ENCODE assay signal across 28 mouse cellular contexts in genomic region chr1:61288185-61288584, GRCm38 (mm10).
"Had no signal": no experiment of that assay in that cellular context is flagged by ENCODE, and none has a peak within 500 bp of the region (broad histone marks: within the 10 kb centered on the region; RNA-seq: fewer than 3 reads in every experiment).

No protein-coding gene starts in this region.

- ATAC-seq: forebrain, embryonic 13.5 days; forebrain, embryonic 14.5 days; forebrain, embryonic 15.5 days; forebrain, embryonic 16.5 days; forebrain, postnatal 0 days had no signal

- DNase-seq: cerebellum, adult 2 months; cerebellum, adult 8-10 months; cerebellum, adult 9-10 months; cerebellum, adult 9-11 months; cerebellum, postnatal 10 days; cerebellum, postnatal 14 days; cerebellum, postnatal 25 days; cerebellum, postnatal 36 days; embryo, embryonic 11 days; forebrain, postnatal 0 days; gastrocnemius, adult 2 months; gastrocnemius, postnatal 10 days; gastrocnemius, postnatal 14 days; gastrocnemius, postnatal 25 days; gastrocnemius, postnatal 36 days; heart, adult 18-20 months; heart, adult 2 months had no signal

- H3K9me3 ChIP-seq: embryonic facial prominence, embryonic 10.5 days; embryonic facial prominence, embryonic 12.5 days; embryonic facial prominence, embryonic 13.5 days; embryonic facial prominence, embryonic 15.5 days; forebrain, embryonic 15.5 days had no signal

- H3K9ac ChIP-seq: embryonic facial prominence, embryonic 12.5 days; embryonic facial prominence, embryonic 13.5 days; embryonic facial prominence, embryonic 15.5 days; forebrain, embryonic 12.5 days; forebrain, embryonic 13.5 days; forebrain, embryonic 15.5 days; forebrain, postnatal 0 days had no signal

- H3K4me3 ChIP-seq: embryonic facial prominence, embryonic 10.5 days; embryonic facial prominence, embryonic 12.5 days; embryonic facial prominence, embryonic 13.5 days; embryonic facial prominence, embryonic 15.5 days; erythroblast, embryonic 14.5 days; forebrain, embryonic 10.5 days; forebrain, embryonic 12.5 days; forebrain, embryonic 13.5 days; forebrain, embryonic 15.5 days; gastrocnemius, adult 2 months; heart, adult 2 months had no signal

- H3K36me3 ChIP-seq: embryonic facial prominence, embryonic 10.5 days; embryonic facial prominence, embryonic 12.5 days; embryonic facial prominence, embryonic 13.5 days; embryonic facial prominence, embryonic 15.5 days; forebrain, embryonic 10.5 days; forebrain, embryonic 12.5 days; forebrain, embryonic 15.5 days had no signal

- H3K27me3 ChIP-seq: embryonic facial prominence, embryonic 12.5 days; embryonic facial prominence, embryonic 13.5 days; embryonic facial prominence, embryonic 15.5 days; forebrain, embryonic 12.5 days; forebrain, embryonic 15.5 days had no signal

- H3K27ac ChIP-seq: embryonic facial prominence, embryonic 10.5 days; embryonic facial prominence, embryonic 12.5 days; embryonic facial prominence, embryonic 13.5 days; embryonic facial prominence, embryonic 15.5 days; forebrain, embryonic 10.5 days; forebrain, embryonic 12.5 days; forebrain, embryonic 13.5 days; forebrain, embryonic 15.5 days; gastrocnemius, adult 2 months; heart, adult 2 months had no signal

- H3K4me1 ChIP-seq: embryonic facial prominence, embryonic 10.5 days; embryonic facial prominence, embryonic 12.5 days; embryonic facial prominence, embryonic 13.5 days; embryonic facial prominence, embryonic 15.5 days; forebrain, embryonic 13.5 days; forebrain, embryonic 15.5 days had no signal

- H3K4me2 ChIP-seq: embryonic facial prominence, embryonic 12.5 days; embryonic facial prominence, embryonic 13.5 days; embryonic facial prominence, embryonic 15.5 days; forebrain, embryonic 12.5 days; forebrain, embryonic 13.5 days; forebrain, embryonic 15.5 days had no signal
